Mouse (Mus musculus): ENCODE data around the gene Fam20a.
"Not testable (repeated sequence)": the region's sequence is repeated elsewhere in the genome, so short reads cannot be mapped to it uniquely, and the experiment has no call there.

Fam20a gene

GRCm38 (mm10) chr11:109676621-109677373 lies 45.3 kb downstream of the Fam20a start:
- peak; percentile 24 to 44 for DNase-seq

DNA sequence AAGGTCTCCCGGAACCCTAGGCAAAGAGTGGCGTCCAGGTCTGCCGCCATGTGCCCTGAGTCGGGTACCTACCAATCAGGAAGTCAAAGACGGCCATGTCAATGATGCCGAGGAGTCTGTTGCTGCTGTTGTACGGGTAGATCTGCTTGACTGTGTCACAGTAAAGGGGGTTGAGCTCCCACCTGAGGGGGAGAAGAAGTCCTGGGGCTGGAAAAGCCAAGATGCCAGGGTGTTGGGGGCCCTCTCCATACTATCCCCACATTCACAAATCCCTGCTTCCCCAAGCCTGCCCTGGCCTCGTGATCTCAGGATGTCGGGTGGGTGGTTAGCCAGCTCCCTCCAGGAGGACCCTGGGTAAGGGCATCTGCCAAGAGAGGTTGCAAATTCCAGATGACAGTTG lies 46.3 kb downstream of the Fam20a start:
- no peak for DNase-seq

DNA sequence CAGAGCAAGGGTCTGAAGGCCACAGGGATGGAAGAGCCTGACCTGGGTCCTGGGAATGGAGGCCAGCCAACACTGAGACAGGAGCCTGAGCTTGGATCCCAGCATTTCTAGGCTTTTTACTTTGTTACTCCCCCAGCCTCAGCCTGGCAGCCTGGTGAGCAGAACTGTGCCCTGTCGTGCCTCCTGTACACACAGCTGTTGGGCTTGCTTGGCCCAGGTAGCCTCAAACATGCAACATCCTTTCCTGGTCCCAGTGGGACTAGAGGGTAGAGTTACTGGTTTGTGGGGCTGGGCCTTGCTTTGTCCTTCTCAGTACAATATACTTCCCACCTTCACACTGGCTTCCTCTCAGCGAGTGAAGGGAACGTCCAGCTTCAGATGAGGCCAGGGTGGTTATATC lies 46.9 kb downstream of the Fam20a start:
- DNase-seq = no peak

GRCm38 (mm10) chr11:109674542-109674941 lies 47.5 kb downstream of the Fam20a start:
- no peak for DNase-seq

- DNase-seq = no peak
Measured at GRCm38 (mm10) chr11:109673741-109674140, 48.3 kb downstream of the Fam20a start.

DNA sequence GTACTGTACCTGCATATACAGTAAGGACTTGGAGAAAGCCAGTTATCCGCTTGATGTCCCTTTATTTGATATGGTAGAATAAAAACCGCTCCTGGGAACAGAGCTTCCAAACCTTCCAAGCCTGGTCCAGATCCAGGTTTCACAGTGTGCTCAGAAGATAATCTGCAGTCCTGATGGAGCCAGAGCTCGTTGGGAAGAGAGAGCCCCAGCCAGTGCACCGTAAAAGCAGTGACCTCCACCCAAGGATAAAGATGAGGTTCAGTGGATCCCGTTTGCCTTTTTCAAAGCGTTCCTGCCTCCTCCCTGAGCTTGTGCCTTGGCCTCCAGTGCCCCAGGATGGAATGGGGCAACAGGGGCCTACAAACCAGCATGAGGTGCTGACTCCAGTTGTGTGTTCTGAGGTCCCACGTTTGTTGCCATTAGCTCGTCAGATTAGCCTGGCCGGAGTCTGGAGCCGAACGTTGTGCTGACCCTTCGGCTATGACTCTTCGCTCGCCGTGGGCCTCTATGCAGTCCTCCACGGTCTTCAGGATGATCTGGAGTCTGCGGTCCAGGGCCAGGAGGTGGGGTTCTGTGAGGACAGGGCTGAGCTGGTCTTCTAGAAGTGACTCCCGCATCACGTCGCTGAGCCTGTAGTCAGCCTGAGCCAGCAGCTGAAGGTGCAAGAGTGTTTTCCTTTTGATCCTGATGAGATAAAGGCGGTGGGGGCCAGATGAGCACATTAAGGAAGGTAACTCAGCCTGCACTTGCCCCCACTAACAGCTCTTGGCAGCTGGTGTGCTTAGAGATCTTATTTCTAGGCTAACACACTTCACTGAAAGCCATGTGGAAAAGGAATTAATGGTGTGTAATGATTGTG lies 49.0 kb downstream of the Fam20a start:
- DNase-seq = no peak

GRCm38 (mm10) chr11:109672396-109672795 lies 49.7 kb downstream of the Fam20a start:
- no peak for DNase-seq

DNA sequence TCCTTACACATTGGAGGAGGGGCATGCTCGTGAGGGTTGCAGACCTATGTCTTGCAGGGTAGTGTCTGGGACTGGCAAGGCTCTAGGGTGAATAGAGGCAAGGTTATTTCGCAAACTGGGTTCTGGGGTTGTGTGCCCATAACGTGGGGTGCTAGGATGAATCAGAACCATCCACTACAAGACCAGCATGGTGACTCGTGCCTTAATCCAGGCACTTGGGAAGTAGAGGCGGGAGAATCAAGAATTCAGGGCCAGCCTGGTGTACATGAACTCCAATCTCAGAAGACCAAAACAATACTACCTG lies 50.1 kb downstream of the Fam20a start:
- no peak for DNase-seq

- no peak for DNase-seq
Measured at GRCm38 (mm10) chr11:109671136-109672020, 50.7 kb downstream of the Fam20a start.

DNA sequence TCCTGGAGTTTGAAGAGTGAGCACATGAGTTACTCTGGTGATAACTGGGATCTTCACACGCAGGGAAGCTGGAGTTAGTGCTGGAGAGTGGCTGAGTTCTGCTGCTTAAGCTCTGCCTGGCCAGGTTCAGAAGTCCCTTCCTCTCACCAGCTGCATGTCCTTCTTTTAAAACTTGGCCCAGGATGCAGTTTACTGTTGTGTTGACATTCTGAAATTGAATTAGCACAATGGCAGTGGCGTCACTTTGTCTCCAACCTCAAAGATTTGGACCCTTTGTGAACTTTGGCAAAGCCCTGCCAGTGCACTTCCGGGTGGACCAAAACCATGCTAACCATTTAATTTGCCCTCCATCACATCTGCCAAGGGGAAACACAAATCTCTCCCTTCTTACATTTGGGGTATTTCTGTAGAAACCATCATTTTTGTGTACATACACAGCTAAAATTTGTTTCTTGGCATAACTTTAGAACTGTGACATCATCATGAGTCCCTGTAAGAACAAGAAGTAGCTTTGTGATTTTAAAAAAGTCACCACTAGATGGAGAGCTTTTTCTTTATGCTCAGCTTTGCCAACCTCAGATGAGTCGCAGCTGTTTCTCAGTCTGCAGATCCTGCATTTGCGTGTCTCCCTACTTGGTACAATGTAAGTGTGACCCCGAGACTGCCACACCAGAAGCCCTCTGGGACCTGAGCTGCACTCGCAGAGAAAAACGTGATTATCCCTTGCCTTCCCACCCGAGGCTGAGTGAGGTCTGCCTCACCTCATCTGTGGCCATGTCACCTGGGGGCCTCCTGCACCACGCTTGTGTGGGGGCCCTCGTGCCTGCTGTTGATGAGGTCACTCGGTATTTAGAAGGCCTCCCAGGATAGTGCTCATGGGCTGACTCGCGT lies 51.8 kb downstream of the Fam20a start:
- DNase-seq = peak; percentile 33 to 39

- DNase-seq = no peak
Measured at GRCm38 (mm10) chr11:109669149-109669708, 52.9 kb downstream of the Fam20a start.

GRCm38 (mm10) chr11:109668115-109668725 lies 53.9 kb downstream of the Fam20a start:
- DNase-seq = no peak

- DNase-seq = no peak
Measured at GRCm38 (mm10) chr11:109667371-109667770, 54.7 kb downstream of the Fam20a start.

- DNase-seq = peak in 1 of 2 experiments; percentile 64
Measured at GRCm38 (mm10) chr11:109666411-109666810, 55.7 kb downstream of the Fam20a start.

- no peak for DNase-seq
Measured at GRCm38 (mm10) chr11:109665424-109665823, 56.7 kb downstream of the Fam20a start.

GRCm38 (mm10) chr11:109664293-109664692 lies 57.8 kb downstream of the Fam20a start:
- DNase-seq = no peak

DNA sequence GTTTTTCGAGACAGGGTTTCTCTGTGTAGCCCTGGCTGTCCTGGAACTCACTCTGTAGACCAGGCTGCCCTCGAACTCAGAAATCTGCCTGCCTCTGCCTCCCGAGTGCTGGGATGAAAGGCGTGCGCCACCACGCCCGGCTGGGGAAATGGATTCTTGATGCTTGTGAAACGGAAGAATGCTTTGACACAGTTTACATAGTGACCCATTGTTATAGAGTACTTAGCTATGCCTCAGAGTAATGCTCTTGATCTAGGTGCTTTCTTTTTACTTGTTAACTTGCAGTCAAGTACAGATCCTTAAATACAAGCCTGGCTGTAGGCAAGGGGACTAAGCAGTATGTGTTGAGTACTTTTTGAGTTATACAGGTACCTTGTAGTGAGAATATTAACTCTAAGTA lies 61.6 kb downstream of the Fam20a start:
- DNase-seq = not testable (repeated sequence)

DNA sequence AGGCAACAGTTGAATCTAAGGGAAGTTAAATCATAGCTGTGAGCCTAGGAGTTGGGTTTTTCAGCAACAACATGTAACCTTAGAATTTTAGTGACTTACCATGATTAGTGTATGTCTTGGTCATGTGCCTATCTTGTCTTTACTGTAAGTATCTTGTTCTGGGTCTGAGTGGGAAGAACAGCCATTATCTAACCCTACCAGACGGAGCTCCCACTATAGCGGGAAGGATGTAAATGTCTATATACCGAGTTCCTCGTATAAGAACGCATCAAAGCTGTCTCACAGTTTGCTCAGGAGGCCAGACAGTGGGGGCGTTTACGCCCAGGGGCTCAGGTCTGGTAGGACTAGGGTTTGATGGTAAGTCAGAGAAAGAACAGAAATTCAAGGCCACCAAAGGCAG lies 65.8 kb downstream of the Fam20a start:
- DNase-seq = no peak

- DNase-seq = no peak
Measured at GRCm38 (mm10) chr11:109654581-109654980, 67.5 kb downstream of the Fam20a start.

GRCm38 (mm10) chr11:109653201-109653600 lies 68.9 kb downstream of the Fam20a start:
- no peak for DNase-seq

- DNase-seq = no peak
Measured at GRCm38 (mm10) chr11:109652505-109652904, 69.6 kb downstream of the Fam20a start.

All from lung, postnatal 4 days (tissue).